Mouse (Mus musculus): ENCODE data around the gene Strbp. TPM values are rescaled to one million over a fixed set of nuclear protein-coding genes. Genes with fewer than 3 reads are reported as not detected.
A peak's percentile ranks its signal among the peaks of the same experiment; 100 is the strongest.

The Strbp gene
- polyA plus RNA-seq, 1 experiment from 2014 or later: 22.5 TPM

DNA sequence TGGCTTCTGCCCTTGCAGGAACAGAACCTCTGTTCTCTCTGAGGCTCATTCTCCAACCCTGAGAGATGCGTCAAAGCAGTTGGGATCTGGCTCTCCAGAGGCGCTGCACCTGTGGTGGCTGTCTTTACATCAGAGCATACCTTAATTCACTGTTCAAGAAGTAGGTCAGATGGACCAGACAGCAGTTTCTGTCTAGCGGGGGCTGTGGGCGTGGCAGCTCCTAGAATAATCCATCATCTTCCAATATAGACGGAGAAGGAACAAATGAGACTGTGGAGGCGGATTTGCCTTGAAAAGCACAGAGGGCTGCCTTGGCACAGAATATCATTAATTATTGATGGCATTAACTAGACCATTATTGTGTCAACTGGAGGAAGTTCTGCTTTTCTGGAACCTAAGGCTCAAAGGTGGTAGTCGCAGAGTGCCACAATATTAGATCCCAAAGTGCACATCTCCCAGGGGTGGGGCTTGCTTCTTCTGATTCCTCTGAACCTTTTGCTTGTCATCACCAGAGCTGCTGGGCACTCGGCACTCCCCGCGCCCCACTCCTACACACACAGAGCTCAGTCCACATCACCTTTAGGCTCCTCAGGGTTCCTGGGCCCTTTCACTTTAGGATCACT lies 41.2 kb upstream of the Strbp start:
- no peaks in the 10 kb centered on the region for H3K27me3 ChIP-seq (replicated peaks; ENCODE audit: control insufficient read depth, insufficient read depth, low read length)
- no peak for ATAC-seq
- H3K27ac ChIP-seq (ENCODE audit: low read depth, low read length): no peak overlapping the region
- H3K9me3 ChIP-seq (ENCODE audit: control insufficient read depth): no peaks in the 10 kb centered on the region
- H3K9ac ChIP-seq (ENCODE audit: low read depth, low read length): no peak overlapping the region
- H3K4me3 ChIP-seq (ENCODE audit: low read depth, low read length): no peak overlapping the region
- no peak overlapping the region for H3K4me2 ChIP-seq (replicated peaks; ENCODE audit: low read depth)
- 83% methylated on average over 10 of the region's 10 CpGs for WGBS
- no peak for TF ChIP-seq CTCF (IDR thresholded peaks at IDR 0.05; ENCODE audit: low read depth)
- H3K4me1 ChIP-seq (replicated peaks; ENCODE audit: control insufficient read depth, insufficient read depth, low read length): 0 out of 2 replicates have a peak, but pooled peaks cover 3% of the 10 kb centered on the region
- no peaks in the 10 kb centered on the region for H3K36me3 ChIP-seq (ENCODE audit: control insufficient read depth, insufficient read depth)

GRCm38 (mm10) chr2:37741806-37742554 lies 38.3 kb upstream of the Strbp start:
- H3K9me3 ChIP-seq (ENCODE audit: control insufficient read depth): no peaks in the 10 kb centered on the region
- no peak for ATAC-seq
- H3K4me2 ChIP-seq (replicated peaks; ENCODE audit: low read depth): peak overlapping the region; percentile 24; the same call in 1 of the 2 replicates
- no peaks in the 10 kb centered on the region for H3K27me3 ChIP-seq (replicated peaks; ENCODE audit: control insufficient read depth, insufficient read depth, low read length)
- no peak overlapping the region for H3K9ac ChIP-seq (ENCODE audit: low read depth, low read length)
- 42% methylated on average over 20 of the region's 20 CpGs for WGBS
- TF ChIP-seq CTCF (IDR thresholded peaks at IDR 0.05; ENCODE audit: low read depth): peak; percentile 47
- no peaks in the 10 kb centered on the region for H3K4me1 ChIP-seq (replicated peaks; ENCODE audit: control insufficient read depth, insufficient read depth, low read length)
- H3K36me3 ChIP-seq (ENCODE audit: control insufficient read depth, insufficient read depth): no peaks in the 10 kb centered on the region
- no peak overlapping the region for H3K27ac ChIP-seq (ENCODE audit: low read depth, low read length)
- no peak overlapping the region; the same call in 1 of the 2 replicates for H3K4me3 ChIP-seq (ENCODE audit: low read depth, low read length)

DNA sequence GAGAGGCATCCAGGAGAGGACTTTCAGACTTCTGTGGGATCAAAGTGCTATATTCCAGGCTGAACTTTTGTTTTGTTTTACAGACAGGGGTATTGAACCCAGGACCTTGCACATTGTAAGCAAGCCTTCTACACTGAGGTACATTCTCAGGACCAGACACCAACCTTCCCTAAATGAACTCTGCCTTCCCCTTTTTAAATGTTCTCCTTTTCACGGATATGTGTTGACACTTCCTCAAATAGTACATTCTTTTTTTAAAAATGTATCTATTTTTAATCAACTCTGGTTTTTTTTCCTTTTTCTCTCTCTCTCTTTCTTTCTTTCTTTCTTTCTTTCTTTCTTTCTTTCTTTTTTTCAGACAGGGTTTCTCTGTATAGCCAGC lies 32.1 kb upstream of the Strbp start:
- Histone ChIP-seq H3K9ac (ENCODE audit: low read depth, low read length) (no peak overlapping the region), H3K4me1 (replicated peaks; ENCODE audit: control insufficient read depth, insufficient read depth, low read length) (peaks cover 5% of the 10 kb centered on the region; the same call in 1 of the 2 replicates), H3K27me3 (replicated peaks; ENCODE audit: control insufficient read depth, insufficient read depth, low read length) (no peaks in the 10 kb centered on the region), H3K4me3 (ENCODE audit: low read depth, low read length) (no peak overlapping the region), H3K27ac (ENCODE audit: low read depth, low read length) (no peak overlapping the region), H3K36me3 (ENCODE audit: control insufficient read depth, insufficient read depth) (no peaks in the 10 kb centered on the region), H3K4me2 (replicated peaks; ENCODE audit: low read depth) (peak overlapping the region; percentile 48), H3K9me3 (ENCODE audit: control insufficient read depth) (no peaks in the 10 kb centered on the region)
- WGBS: 47% methylated on average over 1 of the region's 1 CpGs
- ATAC-seq: no peak
- TF ChIP-seq CTCF (IDR thresholded peaks at IDR 0.05; ENCODE audit: low read depth): no peak

DNA sequence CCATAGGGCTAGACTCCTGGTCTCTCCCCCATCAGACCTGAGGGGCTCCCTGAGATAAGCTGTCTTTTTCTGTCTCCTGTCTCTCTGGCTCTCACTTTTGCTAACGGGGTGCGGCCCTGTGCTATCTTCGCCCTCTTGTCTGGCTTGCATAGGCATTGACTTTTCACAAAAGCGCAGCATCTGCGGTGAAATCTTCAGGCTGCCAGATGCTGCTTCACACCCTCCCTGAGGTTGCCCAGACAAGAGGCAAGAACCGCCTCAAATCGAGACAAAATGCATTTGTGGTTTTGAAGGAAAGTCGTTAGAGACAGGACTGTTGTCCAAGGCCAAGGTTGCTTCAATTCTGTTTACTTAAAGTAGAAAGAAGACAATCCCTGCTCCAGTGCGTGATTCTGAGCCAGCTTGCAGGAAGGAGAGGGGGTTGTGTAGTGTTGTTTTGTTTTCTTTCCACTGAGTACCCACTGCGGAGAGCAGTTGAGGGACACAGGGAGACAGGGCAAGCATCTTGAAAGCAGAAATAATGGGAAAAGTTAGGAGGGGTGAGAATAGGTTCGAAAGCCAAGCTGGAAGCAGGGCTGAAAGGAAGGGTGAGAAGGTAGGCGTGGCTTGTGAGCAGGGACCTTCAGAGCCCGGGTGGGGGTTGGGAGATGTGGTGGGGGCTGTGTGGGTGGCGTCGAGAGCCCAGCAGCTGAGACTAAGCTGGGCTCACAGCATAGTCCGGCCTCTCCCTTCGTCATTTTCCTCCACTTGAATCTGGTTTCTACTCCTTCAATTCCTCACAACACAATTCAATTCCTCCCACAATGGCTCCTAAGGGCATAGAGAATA lies 31.5 kb upstream of the Strbp start:
- no peak for TF ChIP-seq CTCF (IDR thresholded peaks at IDR 0.05; ENCODE audit: low read depth)
- Histone ChIP-seq H3K27me3 (replicated peaks; ENCODE audit: control insufficient read depth, insufficient read depth, low read length) (no peaks in the 10 kb centered on the region), H3K4me1 (replicated peaks; ENCODE audit: control insufficient read depth, insufficient read depth, low read length) (peaks cover 5% of the 10 kb centered on the region; the same call in 1 of the 2 replicates), H3K36me3 (ENCODE audit: control insufficient read depth, insufficient read depth) (no peaks in the 10 kb centered on the region), H3K9me3 (ENCODE audit: control insufficient read depth) (no peaks in the 10 kb centered on the region), H3K4me2 (replicated peaks; ENCODE audit: low read depth) (peak overlapping the region; percentile 48), H3K27ac (ENCODE audit: low read depth, low read length) (no peak overlapping the region), H3K9ac (ENCODE audit: low read depth, low read length) (no peak overlapping the region), H3K4me3 (ENCODE audit: low read depth, low read length) (no peak overlapping the region)
- ATAC-seq: no peak
- 20% methylated on average over 17 of the region's 17 CpGs for WGBS

- WGBS: 88% methylated on average over 5 of the region's 5 CpGs
- Histone ChIP-seq H3K4me1 (replicated peaks; ENCODE audit: control insufficient read depth, insufficient read depth, low read length) (peaks cover 5% of the 10 kb centered on the region; the same call in 1 of the 2 replicates), H3K4me2 (replicated peaks; ENCODE audit: low read depth) (no peak overlapping the region), H3K9me3 (ENCODE audit: control insufficient read depth) (no peaks in the 10 kb centered on the region), H3K9ac (ENCODE audit: low read depth, low read length) (no peak overlapping the region), H3K27me3 (replicated peaks; ENCODE audit: control insufficient read depth, insufficient read depth, low read length) (no peaks in the 10 kb centered on the region), H3K27ac (ENCODE audit: low read depth, low read length) (no peak overlapping the region), H3K4me3 (ENCODE audit: low read depth, low read length) (no peak overlapping the region), H3K36me3 (ENCODE audit: control insufficient read depth, insufficient read depth) (no peaks in the 10 kb centered on the region)
- no peak for TF ChIP-seq CTCF (IDR thresholded peaks at IDR 0.05; ENCODE audit: low read depth)
- ATAC-seq: no peak
Observed at GRCm38 (mm10) chr2:37731241-37731801, 27.7 kb upstream of the Strbp start.

DNA sequence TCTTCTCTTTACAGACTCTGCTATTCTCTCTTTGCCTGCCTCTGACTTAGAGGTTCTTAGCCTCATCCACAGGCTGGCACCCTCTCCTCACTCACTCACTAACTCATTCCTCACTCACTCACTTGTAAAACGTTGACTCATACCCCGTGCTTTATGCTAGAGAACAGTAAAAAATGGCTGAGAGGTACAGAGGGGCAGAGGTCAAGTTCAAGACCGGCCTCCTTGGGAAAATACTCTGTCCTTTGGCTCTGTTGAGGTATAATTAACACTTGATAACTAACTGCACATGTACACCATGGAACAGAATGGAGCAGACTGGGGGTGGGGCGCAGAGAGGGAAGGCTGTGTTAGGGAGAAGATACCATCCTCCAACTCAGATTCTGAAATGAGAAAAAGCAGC lies 20.6 kb upstream of the Strbp start:
- ATAC-seq: peak; percentile 62
- Histone ChIP-seq H3K36me3 (ENCODE audit: control insufficient read depth, insufficient read depth) (no peaks in the 10 kb centered on the region), H3K4me1 (replicated peaks; ENCODE audit: control insufficient read depth, insufficient read depth, low read length) (no peaks in the 10 kb centered on the region), H3K27me3 (replicated peaks; ENCODE audit: control insufficient read depth, insufficient read depth, low read length) (no peaks in the 10 kb centered on the region), H3K4me2 (replicated peaks; ENCODE audit: low read depth) (no peak overlapping the region), H3K27ac (ENCODE audit: low read depth, low read length) (no peak overlapping the region), H3K9me3 (ENCODE audit: control insufficient read depth) (no peaks in the 10 kb centered on the region), H3K9ac (ENCODE audit: low read depth, low read length) (no peak overlapping the region), H3K4me3 (ENCODE audit: low read depth, low read length) (no peak overlapping the region)
- TF ChIP-seq CTCF (IDR thresholded peaks at IDR 0.05; ENCODE audit: low read depth): no peak
- 41% methylated on average over 4 of the region's 4 CpGs for WGBS
